Mouse (Mus musculus) kidney, postnatal 0 days (tissue): ENCODE results near the gene Bicd2. TPM values are rescaled to one million over a fixed set of nuclear protein-coding genes. Genes with fewer than 3 reads are reported as not detected.

ENCODE experiments used
- ATAC-seq: fragments of 200-750 bp; cut with Nextera tagmentation; replicated peaks from 2 replicates; pipeline ENCODE4 v1.8.0; 2017; ENCODE audit warnings: low read depth, moderate number of reproducible peaks, moderate TSS enrichment, moderate library complexity; ENCODE audit not compliant: low FRiP score
- DNase-seq: peaks from one replicate; pipeline ENCODE4 v3.0.0-alpha.2; 2016; ENCODE audit warnings: low spot score
- H3K27ac ChIP-seq: fragments of 300-500 bp; sonication (generic); 2 replicates; pipeline ENCODE4 v1.5.1; 2014; ENCODE audit warnings: mild to moderate bottlenecking
- H3K27me3 ChIP-seq: fragments of 300-500 bp; sonication (generic); 2 replicates; pipeline ENCODE4 v1.6.1; 2014; ENCODE audit warnings: low read length, mixed read lengths; ENCODE audit not compliant: insufficient read depth
- H3K36me3 ChIP-seq: fragments of 300-500 bp; sonication (generic); 2 replicates; pipeline ENCODE4 v1.6.1; 2014; ENCODE audit warnings: low read length, mixed read lengths; ENCODE audit not compliant: insufficient read depth
- H3K4me1 ChIP-seq: fragments of 300-500 bp; sonication (generic); replicated peaks from 2 replicates; pipeline ENCODE4 v1.6.1; 2014; ENCODE audit warnings: antibody characterized with exemption, low read length, mixed read lengths; ENCODE audit not compliant: insufficient read depth
- H3K4me2 ChIP-seq: fragments of 300-500 bp; sonication (generic); 2 replicates; pipeline ENCODE4 v1.6.1; 2014; ENCODE audit warnings: mild to moderate bottlenecking, low read length, moderate library complexity, mixed read lengths
- H3K4me3 ChIP-seq: fragments of 300-500 bp; sonication (generic); replicated peaks from 2 replicates; pipeline ENCODE4 v1.5.1; 2014; ENCODE audit warnings: low read depth, low read length
- H3K9ac ChIP-seq: fragments of 300-500 bp; sonication (generic); 2 replicates; pipeline ENCODE4 v1.6.1; 2014; ENCODE audit warnings: low read depth, low read length
- H3K9me3 ChIP-seq: fragments of 300-500 bp; sonication (generic); replicated peaks from 2 replicates; pipeline ENCODE4 v1.6.1; 2016; ENCODE audit warnings: low read length, inconsistent platforms, mixed read lengths
- CTCF ChIP-seq: IDR thresholded peaks from 2 replicates; pipeline ENCODE4 v1.5.1; 2016; ENCODE audit warnings: antibody characterized with exemption, low read depth, mild to moderate bottlenecking, moderate library complexity
- WGBS: fragments of 180-500 bp; shearing (Covaris S2); extraction: QIAGEN DNeasy Blood & Tissue Kit; methylation state at CpG from one replicate; pipeline ENCODE4 v1.1.7; 2014; 5-methylcytosine and 5-hydroxymethylcytosine counted together
- polyA plus RNA-seq: library from polyadenylated mRNA; unstranded; fragments of >200 nt; fragmentation: Nextera tagmentation; extraction: Ambion mirVana; gene quantifications from 2 replicates; pipeline ENCODE4 v1.2.1, GENCODE M21; 2015

Bicd2 gene
- polyA plus RNA-seq, 1 experiment from 2014 or later, result 23.4 TPM

GRCm38 (mm10) chr13:49355461-49356061 is 14.2 kb downstream of the Bicd2 start:
- DNase-seq (no peak), ATAC-seq (no peak)
- no peak overlapping the region for H3K4me3 ChIP-seq
- H3K27me3 ChIP-seq, result no peaks in the 10 kb centered on the region
- H3K4me2 ChIP-seq, result no peak overlapping the region
- WGBS, result 77% methylated on average over 11 of the region's 11 CpGs
- H3K9me3 ChIP-seq, result no peaks in the 10 kb centered on the region
- no peaks in the 10 kb centered on the region for H3K36me3 ChIP-seq
- H3K27ac ChIP-seq, result no peak overlapping the region
- H3K9ac ChIP-seq, result no peak overlapping the region
- H3K4me1 ChIP-seq, result no peaks in the 10 kb centered on the region; the same call in none of the 2 replicates
- no peak for TF ChIP-seq CTCF

DNA sequence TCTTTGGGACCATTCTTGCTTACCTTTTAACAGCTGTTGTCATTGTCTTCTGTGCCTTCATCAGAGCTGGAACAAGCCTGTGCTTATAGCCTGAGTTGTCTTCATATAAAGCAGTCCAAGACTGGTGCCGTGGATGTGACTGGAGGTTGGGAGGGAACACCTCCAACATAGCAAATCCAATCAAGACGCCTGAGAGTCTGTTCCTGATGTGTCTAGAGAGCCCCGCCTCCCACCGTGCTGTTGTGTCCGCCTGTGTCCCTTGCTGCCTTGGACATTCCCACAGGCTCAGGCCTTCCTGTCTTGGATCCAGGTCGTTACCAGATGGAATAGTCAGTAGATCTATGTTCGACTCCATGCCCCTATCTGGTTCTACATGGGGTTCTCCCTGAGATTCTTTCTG is 14.7 kb downstream of the Bicd2 start:
- TF ChIP-seq CTCF, result no peak
- ATAC-seq (no peak), DNase-seq (no peak)
- 78% methylated on average over 7 of the region's 7 CpGs for WGBS
- Histone ChIP-seq H3K4me1 (peaks cover 4% of the 10 kb centered on the region), H3K4me3 (no peak overlapping the region), H3K36me3 (no peaks in the 10 kb centered on the region), H3K9me3 (no peaks in the 10 kb centered on the region), H3K27ac (no peak overlapping the region), H3K27me3 (no peaks in the 10 kb centered on the region), H3K4me2 (no peak overlapping the region), H3K9ac (no peak overlapping the region)

GRCm38 (mm10) chr13:49357367-49358026 is 16.1 kb downstream of the Bicd2 start:
- Histone ChIP-seq H3K4me3 (no peak overlapping the region), H3K27ac (no peak overlapping the region), H3K9me3 (no peaks in the 10 kb centered on the region), H3K9ac (no peak overlapping the region), H3K4me1 (peaks cover 14% of the 10 kb centered on the region), H3K36me3 (no peaks in the 10 kb centered on the region), H3K4me2 (no peak overlapping the region), H3K27me3 (no peaks in the 10 kb centered on the region)
- TF ChIP-seq CTCF, result no peak
- ATAC-seq, result no peak
- no peak for DNase-seq
- WGBS, result 95% methylated on average over 8 of the region's 8 CpGs

DNA sequence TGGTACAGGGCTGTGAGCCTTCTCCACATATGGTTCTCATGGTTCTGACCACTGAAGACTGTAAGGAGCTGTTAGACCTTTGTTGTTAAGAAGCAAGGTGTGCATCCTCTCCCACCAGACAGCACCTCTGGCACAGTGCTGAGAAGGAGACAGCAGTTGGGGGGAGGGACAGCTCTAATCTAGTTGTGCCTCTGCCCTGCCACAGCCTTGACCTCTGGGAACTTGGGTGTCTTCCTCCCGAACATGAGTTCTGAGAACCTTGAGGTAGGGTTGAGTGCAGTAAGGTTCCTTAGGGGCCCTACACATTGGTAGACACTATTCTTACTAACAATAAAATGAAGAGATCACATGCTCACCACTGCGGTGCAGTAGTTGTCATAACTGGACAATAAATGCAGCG is 16.8 kb downstream of the Bicd2 start:
- H3K4me2 ChIP-seq, result no peak overlapping the region
- no peak for TF ChIP-seq CTCF
- no peak overlapping the region for H3K9ac ChIP-seq
- no peaks in the 10 kb centered on the region for H3K9me3 ChIP-seq
- H3K27me3 ChIP-seq, result no peaks in the 10 kb centered on the region
- no peak for ATAC-seq
- H3K36me3 ChIP-seq, result no peaks in the 10 kb centered on the region
- H3K4me1 ChIP-seq, result peaks cover 17% of the 10 kb centered on the region
- DNase-seq, result no peak
- 94% methylated on average over 3 of the region's 3 CpGs for WGBS
- no peak overlapping the region for H3K4me3 ChIP-seq
- H3K27ac ChIP-seq, result no peak overlapping the region

DNA sequence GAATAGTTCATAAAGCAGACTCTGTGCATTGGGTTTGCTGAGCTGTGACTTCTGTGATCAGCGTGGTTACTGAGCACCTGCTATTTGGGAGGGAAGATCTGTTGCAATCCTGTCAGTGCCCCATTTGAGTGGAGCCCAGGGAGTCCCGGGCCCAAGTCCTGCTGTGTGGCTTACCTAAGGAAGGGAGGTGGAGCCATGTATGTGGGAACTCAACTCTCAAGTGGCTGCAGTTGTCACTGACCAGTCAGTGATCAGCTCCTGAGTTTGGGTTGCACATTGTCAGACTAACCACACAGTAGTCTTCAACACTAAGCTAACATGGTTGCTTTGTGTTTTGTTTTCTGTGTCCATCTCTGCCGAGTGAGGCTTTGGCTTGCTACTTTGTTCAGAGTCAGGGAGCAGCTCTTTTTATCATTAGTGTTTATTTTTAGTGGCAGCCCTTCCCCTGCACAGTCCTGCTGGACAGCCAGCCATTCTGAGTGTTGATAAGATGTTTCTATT is 19.6 kb downstream of the Bicd2 start:
- no peak overlapping the region for H3K4me2 ChIP-seq
- no peak overlapping the region for H3K4me3 ChIP-seq
- H3K4me1 ChIP-seq, result peaks cover 17% of the 10 kb centered on the region
- peak overlapping the region; percentile 64 for H3K27ac ChIP-seq
- 29% methylated on average over 3 of the region's 3 CpGs for WGBS
- no peaks in the 10 kb centered on the region for H3K27me3 ChIP-seq
- H3K36me3 ChIP-seq, result no peaks in the 10 kb centered on the region
- TF ChIP-seq CTCF, result no peak
- H3K9ac ChIP-seq, result 0 out of 2 replicates have a peak overlapping the region, but pooled peaks have one; percentile 6
- peak; percentile 41 for DNase-seq
- H3K9me3 ChIP-seq, result no peaks in the 10 kb centered on the region
- no peak for ATAC-seq

DNA sequence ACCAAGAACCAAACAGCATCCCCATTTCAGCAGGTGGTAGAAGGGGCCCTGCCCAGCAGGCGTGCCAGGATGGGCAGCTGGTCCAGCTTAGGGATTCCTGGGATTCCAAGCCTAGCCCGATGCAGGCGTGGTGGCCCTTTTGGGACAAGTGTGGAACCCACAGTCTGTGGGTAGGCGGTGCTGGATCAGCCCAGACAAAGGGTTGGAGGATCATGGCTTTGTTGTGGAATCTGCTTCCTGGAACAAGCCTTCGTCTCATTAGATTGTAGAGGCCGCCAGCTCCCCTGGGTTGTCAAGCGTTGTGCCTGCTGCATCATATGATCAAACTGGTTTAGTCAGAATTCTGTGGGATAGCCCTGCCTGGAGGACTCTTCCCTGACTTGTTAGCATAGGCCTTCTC is 21.0 kb downstream of the Bicd2 start:
- no peaks in the 10 kb centered on the region for H3K36me3 ChIP-seq
- no peak for ATAC-seq
- no peaks in the 10 kb centered on the region for H3K27me3 ChIP-seq
- no peak overlapping the region for H3K9ac ChIP-seq
- no peak overlapping the region for H3K4me2 ChIP-seq
- H3K4me3 ChIP-seq, result no peak overlapping the region
- peaks cover 17% of the 10 kb centered on the region for H3K4me1 ChIP-seq
- TF ChIP-seq CTCF, result no peak
- 80% methylated on average over 7 of the region's 7 CpGs for WGBS
- H3K27ac ChIP-seq, result peak overlapping the region; percentile 36; the same call in 1 of the 2 replicates
- no peaks in the 10 kb centered on the region for H3K9me3 ChIP-seq
- DNase-seq, result no peak
